Mouse (Mus musculus) kidney, adult 2 months (tissue): ENCODE measurements around the gene Haus5.

Experiments
- CTCF ChIP-seq: fragments of 200-500 bp; conservative IDR thresholded peaks from 2 replicates; pipeline ENCODE4 v1.5.1; 2011; ENCODE audit warnings: low read depth, mild to moderate bottlenecking, control low read depth, low read length, moderate library complexity, mixed read lengths; ENCODE audit not compliant: insufficient read depth, insufficient read length
- POLR2A ChIP-seq: fragments of 200-500 bp; IDR thresholded peaks from one replicate; pipeline ENCODE4 v1.6.1; 2011; ENCODE audit warnings: low read depth, low read length, control low read depth

- TF ChIP-seq CTCF (no peak), POLR2A (no peak)
These were observed 17.1 kb upstream of the Haus5 start for GRCm38 (mm10) chr7:30681897-30682296.
